8 mouse cellular contexts compared by ENCODE assay signal in the genomic region with DNA sequence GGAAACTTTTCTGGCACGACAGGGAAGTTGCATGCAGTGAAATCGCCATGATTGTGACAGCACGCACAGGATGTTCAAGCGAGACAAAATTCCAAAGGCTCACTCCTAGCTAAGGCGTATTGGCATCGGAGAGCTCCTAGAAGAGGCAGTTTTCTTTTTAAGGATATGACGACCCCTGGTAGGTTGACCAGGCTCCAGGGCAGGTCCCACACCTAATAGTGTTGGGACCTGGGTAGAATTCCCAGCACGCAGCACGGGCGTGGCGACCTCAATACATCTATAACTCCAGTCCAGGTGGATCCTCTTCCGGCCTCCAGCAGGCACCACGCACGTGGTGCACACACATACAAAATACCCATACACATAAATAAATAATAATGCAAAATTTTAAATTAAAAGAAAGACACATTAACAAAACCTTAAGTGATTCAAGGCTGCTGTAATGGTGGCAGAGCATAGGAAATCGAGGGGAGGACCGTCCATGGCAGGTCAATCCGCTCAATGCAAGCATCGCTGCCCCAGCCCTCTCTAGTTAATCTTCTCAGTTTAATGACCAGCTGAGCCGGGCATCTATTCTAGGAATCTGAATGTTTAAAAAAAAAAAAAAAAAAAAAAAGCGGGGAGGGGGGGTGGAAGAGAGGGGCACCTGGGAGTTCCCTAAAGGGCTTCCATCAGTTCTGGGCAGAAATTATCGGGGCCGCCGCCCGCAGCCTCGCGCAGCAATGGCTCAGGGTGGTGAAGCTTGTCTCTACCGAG. TPM values are rescaled to one million over a fixed set of nuclear protein-coding genes. Genes with fewer than 3 reads are reported as not detected.
DNase-seq lines count a peak whose midpoint lies in the region; ATAC-seq and TF ChIP-seq lines count a peak whose summit lies in the region.

No protein-coding gene starts in this region.

- TF ChIP-seq POLR2A in lung, adult 2 months (IDR thresholded peaks at IDR 0.05; ENCODE audit: borderline replicate concordance, extremely low read depth, low read depth, low read length): no peak; the same call in 1 of the 2 replicates
- no peak for TF ChIP-seq POLR2A in cortical plate, adult 2 months (IDR thresholded peaks at IDR 0.05; ENCODE audit: extremely low read depth, insufficient read depth, low read length)

- peak overlapping the region; percentile 79 for H3K4me2 ChIP-seq in hindbrain, embryonic 12.5 days (replicated peaks)
- H3K4me2 ChIP-seq in midbrain, embryonic 13.5 days (replicated peaks): peak overlapping the region; percentile 78

- no peak for TF ChIP-seq CTCF in lung, adult 2 months (IDR thresholded peaks at IDR 0.05; ENCODE audit: insufficient read depth, low read length)
- TF ChIP-seq CTCF in cortical plate, adult 2 months (IDR thresholded peaks at IDR 0.05; ENCODE audit: extremely low read depth, insufficient read depth, low read length): no peak

- WGBS in lung, adult 2 months: 39% methylated on average over 26 of the region's 27 CpGs
- WGBS in hindbrain, embryonic 12.5 days: 31% methylated on average over 26 of the region's 27 CpGs
- WGBS in midbrain, embryonic 13.5 days: 26% methylated on average over 26 of the region's 27 CpGs

- H3K4me1 ChIP-seq in lung, adult 2 months (ENCODE audit: control insufficient read depth, insufficient read depth, low read length): peaks cover 6% of the 10 kb centered on the region
- H3K4me1 ChIP-seq in cortical plate, adult 2 months (ENCODE audit: control insufficient read depth, insufficient read depth, low read length): peaks cover 12% of the 10 kb centered on the region
- H3K4me1 ChIP-seq in hindbrain, embryonic 12.5 days: peaks cover 20% of the 10 kb centered on the region
- H3K4me1 ChIP-seq in midbrain, embryonic 13.5 days (replicated peaks): peaks cover 27% of the 10 kb centered on the region

- H3K27ac ChIP-seq in cortical plate, adult 2 months (ENCODE audit: insufficient read depth, low read length): no peak overlapping the region
- peak overlapping the region; percentile 81 for H3K27ac ChIP-seq in hindbrain, embryonic 12.5 days
- H3K27ac ChIP-seq in midbrain, embryonic 13.5 days: peak overlapping the region; percentile 74

- peak overlapping the region; percentile 83 for H3K9ac ChIP-seq in hindbrain, embryonic 12.5 days
- peak overlapping the region; percentile 89 for H3K9ac ChIP-seq in midbrain, embryonic 13.5 days (replicated peaks)

- no peaks in the 10 kb centered on the region for H3K9me3 ChIP-seq in hindbrain, embryonic 12.5 days (replicated peaks)
- H3K9me3 ChIP-seq in midbrain, embryonic 13.5 days: no peaks in the 10 kb centered on the region

- no peak for DNase-seq in lung, adult 2 months
- DNase-seq in lung, adult 18-20 months: no peak
- no peak for DNase-seq in left cerebral cortex, adult 8-10 months (ENCODE audit: low spot score in 2 of 2)
- no peak for DNase-seq in MN1 (ENCODE audit: low spot score)
- DNase-seq in spleen, adult 12 weeks (ENCODE audit: low spot score): no peak

- H3K36me3 ChIP-seq in hindbrain, embryonic 12.5 days: peaks cover 21% of the 10 kb centered on the region
- H3K36me3 ChIP-seq in midbrain, embryonic 13.5 days: peaks cover 24% of the 10 kb centered on the region

- peak; percentile 32 for ATAC-seq in hindbrain, embryonic 12.5 days (ENCODE audit: low FRiP score)
- ATAC-seq in midbrain, embryonic 13.5 days: peak; percentile 59; the same call in 1 of the 2 replicates

- no peaks in the 10 kb centered on the region for H3K27me3 ChIP-seq in hindbrain, embryonic 12.5 days
- H3K27me3 ChIP-seq in midbrain, embryonic 13.5 days: no peaks in the 10 kb centered on the region

- H3K4me3 ChIP-seq in lung, adult 2 months (replicated peaks; ENCODE audit: extremely low read depth, low read depth, low read length): peak overlapping the region; percentile 90
- peak overlapping the region; percentile 64 for H3K4me3 ChIP-seq in cortical plate, adult 2 months (ENCODE audit: insufficient read depth, low read length)
- H3K4me3 ChIP-seq in hindbrain, embryonic 12.5 days: peak overlapping the region; percentile 73
- peak overlapping the region; percentile 63 for H3K4me3 ChIP-seq in midbrain, embryonic 13.5 days (replicated peaks)

RNA-seq across cellular contexts. Expression of a gene that starts 0.5 kb away (rescaled TPM):
- polyA plus RNA-seq in lung, adult 2 months (2012; rRNA removed): 80.7 and 90.0 TPM in 2 replicates
- 93.2 and 93.3 TPM in 2 replicates for polyA plus RNA-seq in cortical plate, adult 2 months (2012; rRNA removed)
- 56.2 and 57.7 TPM in 2 replicates for polyA plus RNA-seq in hindbrain, embryonic 12.5 days (2016; fragmentation: Nextera tagmentation; extraction: Ambion mirVana)
- 66.3 and 68.9 TPM in 2 replicates for polyA plus RNA-seq in midbrain, embryonic 13.5 days (2015; fragmentation: Nextera tagmentation; extraction: Ambion mirVana)
- total RNA-seq in left cerebral cortex, adult 8-10 months (2022): 100 to 1,000 TPM; 100 to 105 (median 101) TPM

RNA-seq across cellular contexts. Expression of a gene that starts 27.8 kb away (rescaled TPM):
- 185 and 193 TPM in 2 replicates for polyA plus RNA-seq in lung, adult 2 months (2012; rRNA removed)
- polyA plus RNA-seq in cortical plate, adult 2 months (2012; rRNA removed): 564 and 565 TPM in 2 replicates
- polyA plus RNA-seq in hindbrain, embryonic 12.5 days (2016; fragmentation: Nextera tagmentation; extraction: Ambion mirVana): 165 and 170 TPM in 2 replicates
- polyA plus RNA-seq in midbrain, embryonic 13.5 days (2015; fragmentation: Nextera tagmentation; extraction: Ambion mirVana): 234 and 240 TPM in 2 replicates
- total RNA-seq in left cerebral cortex, adult 8-10 months (2022): 100 to 1,000 TPM; 437 to 456 (median 444) TPM

RNA-seq across cellular contexts. Expression of a gene that starts 46.3 kb away (rescaled TPM):
- polyA plus RNA-seq in lung, adult 2 months (2012; rRNA removed): 2.6 and 3.8 TPM in 2 replicates
- polyA plus RNA-seq in cortical plate, adult 2 months (2012; rRNA removed): 0.93 and 0.94 TPM in 2 replicates
- polyA plus RNA-seq in hindbrain, embryonic 12.5 days (2016; fragmentation: Nextera tagmentation; extraction: Ambion mirVana): 0.21 and 0.27 TPM in 2 replicates
- polyA plus RNA-seq in midbrain, embryonic 13.5 days (2015; fragmentation: Nextera tagmentation; extraction: Ambion mirVana): 0.44 TPM in 1 of 2 replicates, not detected in the other
- under 1 TPM; 0.33 to 0.63 (median 0.44) TPM for total RNA-seq in left cerebral cortex, adult 8-10 months (2022)
